Mouse (Mus musculus) telencephalon, adult 2 months (tissue): ENCODE data around the gene Mapk10.

Experiments
- DNase-seq: peaks from one replicate; pipeline ENCODE4 v3.0.0-alpha.2; 2011; ENCODE audit warnings: low read depth, low spot score

Mapk10 gene

DNA sequence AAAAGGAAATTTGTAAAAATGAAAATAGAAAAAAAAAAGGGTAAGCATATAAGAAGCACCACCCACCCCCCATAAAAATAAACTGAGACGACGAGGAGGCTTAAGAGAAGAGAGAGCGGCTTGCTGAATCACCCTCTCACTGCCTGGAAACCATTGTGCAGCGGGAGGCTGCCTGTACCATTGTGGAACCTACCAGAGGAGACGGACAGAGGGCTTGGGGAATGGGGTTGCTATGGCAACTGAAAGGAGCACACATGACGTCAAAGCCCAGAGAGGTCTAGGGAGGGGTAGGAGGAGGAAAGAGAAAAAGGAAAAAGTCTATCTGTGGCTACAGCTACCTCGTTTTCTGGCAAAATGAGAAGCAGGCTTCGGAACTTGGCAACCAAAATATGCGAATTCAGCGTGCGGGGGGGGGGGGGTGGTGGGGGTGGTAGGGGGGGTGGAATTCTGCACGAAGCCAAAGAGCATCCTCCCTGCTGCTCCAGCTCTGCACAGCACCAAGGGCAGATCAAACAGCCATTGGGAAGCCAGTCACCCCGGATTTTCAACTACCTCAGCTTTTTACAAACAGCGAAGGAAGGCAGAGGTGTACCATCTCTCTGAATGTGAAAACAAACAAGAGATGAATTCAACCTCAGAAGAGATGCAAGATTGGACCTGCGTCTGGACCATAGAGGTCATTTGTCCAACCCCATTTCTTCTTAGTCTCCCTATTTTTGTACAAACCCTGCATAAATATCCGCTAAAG lies at the start of gene Mapk10:
Gene Mapk10 (minus strand): TSS at position 234 of the 748 bp plus-strand sequence.
- peak; percentile 97 for DNase-seq

DNA sequence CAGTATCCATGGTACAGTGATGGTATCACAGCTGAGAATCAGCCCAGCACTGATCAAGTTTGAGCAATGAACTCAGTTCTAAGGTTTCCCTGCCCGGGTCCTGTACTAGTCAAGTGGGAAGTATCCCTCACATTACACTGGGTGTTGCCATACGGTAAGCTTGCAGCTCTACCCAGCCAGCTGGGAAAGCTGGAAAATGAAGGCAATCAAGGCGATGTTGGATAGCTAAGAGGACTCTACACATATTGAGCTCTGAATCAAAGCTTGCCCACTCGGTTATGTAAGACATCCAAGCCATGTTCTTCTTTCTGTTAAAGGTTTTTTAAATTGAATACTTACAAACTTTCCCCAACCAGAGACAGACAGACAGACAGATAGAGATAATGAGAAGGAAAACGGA lies 45.0 kb upstream of the Mapk10 start:
- DNase-seq, result peak; percentile 31

DNA sequence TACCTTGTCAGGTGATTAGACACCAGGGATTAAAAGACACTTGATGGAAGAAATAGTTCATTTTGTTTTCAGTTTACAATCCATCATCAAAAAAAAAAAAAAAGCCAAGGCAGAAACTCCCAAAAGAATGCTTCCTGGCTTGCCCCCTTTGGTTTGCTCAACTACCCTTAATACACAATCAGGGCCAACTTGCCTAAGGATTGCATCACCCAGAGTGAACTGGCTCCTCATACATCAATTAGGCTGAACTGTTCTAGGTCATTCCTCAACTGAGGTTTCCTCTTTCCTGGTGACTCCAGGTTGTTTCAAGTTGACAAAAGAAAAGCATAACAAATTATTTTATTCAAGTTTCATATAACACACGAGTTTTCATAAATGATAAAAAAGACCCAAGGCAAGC lies 31.3 kb upstream of the Mapk10 start:
- DNase-seq, result no peak

DNA sequence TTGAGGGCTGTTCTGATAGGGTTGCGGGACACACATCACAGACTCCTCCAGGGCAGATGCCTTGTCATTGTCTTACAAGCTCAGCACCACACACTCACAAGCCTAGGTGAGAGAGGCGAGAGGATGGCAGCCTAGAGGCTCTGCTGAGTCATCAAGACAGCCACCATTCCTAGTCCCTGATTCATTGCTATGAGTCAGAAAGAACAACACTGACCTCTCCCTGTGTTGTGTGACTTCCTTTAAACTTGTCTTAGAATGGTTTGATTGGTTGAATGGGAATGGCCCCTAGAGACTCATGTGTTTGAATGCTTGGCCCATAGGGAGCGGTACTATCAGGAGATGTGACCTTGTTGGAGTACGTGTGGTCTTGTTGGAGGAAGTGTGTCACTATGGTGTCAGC lies 20.7 kb upstream of the Mapk10 start:
- DNase-seq, result no peak

DNA sequence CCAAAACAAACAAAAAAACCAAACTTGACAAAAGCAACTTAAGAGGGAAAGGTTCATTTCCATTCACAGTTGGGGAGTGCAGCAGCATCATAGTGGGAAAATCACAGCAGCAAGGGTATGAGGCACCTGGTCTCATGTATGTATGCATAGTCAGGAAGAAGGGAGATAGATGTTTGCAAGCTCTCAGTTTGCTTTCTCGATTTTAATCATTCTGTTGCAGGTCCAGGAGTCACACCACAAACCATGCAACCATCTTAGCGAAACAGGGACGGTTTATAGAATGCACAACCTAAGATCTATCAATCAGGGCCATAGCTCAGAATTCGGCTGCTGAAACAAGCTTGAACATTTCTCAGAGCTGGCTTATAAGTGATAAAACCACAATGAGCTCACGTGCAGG lies 19.2 kb upstream of the Mapk10 start:
- DNase-seq, result no peak

DNA sequence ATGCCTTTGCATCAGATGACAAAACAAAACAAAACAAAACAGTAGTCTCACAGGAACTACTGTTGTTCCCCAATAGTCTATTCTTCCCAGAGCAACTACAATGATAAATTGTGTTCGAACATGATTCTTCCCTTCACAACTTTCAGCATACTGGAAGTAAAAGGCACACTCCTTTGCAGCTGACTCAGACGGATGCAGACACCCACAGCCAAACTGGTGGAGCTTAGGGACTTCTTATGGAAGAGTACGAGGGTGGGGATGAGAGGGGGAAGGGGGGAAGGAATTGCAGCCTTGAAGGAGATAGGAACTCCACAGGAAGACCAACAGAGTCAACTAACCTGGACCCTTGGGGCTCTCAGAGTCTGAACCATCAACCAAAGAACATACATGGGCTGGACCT lies 18.2 kb upstream of the Mapk10 start:
- DNase-seq, result peak; percentile 36

DNA sequence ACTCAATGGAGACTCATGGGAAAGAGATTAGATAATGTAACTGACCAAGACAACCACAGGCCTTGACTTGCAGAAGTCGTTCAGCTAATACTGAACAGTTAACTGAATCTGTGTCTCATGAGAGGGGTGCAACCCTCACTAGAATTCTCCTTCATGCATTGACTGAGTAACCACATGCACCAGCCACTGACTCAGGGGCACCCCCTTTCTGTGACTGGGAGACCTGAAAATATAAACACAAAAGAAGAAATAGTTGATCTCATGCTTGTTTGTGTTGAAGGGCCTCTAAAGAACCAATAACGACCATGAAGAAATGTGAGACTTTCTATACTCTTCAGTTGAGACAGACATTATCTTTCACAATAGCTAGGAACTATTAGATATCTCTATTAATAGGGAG lies 10.9 kb upstream of the Mapk10 start:
- DNase-seq, result no peak

DNA sequence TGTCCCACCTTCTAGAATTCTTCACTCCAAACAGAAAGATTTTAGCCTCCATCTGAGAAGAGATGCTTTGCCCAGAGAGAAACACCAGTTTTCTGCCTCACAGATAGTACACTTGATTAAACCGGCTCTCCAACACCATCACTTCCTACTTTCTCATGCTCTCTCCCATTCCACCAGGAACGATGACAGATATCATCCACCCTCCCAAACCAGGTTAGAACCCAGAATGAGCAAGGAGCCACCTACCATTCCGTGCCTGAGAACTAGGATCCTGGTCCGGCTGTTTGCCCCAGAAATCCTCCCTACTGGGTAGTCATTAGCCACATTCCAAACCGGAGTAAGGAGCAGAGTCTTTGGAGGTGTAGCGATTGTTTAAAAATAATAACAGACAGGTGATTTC lies 490 bp downstream of the Mapk10 start:
- no peak for DNase-seq

DNA sequence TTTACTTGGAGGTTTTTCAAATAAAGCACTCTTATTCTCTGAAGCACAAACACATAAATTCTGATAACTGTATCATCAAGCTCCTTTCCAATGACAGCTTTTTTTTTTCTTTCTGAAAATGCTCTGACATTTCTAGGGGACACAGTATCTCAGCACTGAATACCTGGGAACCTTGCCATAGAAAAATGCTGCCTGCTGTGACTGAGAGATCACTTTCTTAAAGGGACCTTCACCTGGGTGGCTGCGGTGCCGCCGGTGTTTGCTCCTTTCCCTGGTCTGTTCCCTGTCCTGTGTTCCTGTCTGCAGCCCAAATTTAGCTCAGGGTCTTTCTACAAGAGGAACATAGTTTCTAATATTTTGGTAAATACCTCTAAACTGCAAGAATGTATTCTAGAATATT lies 1.1 kb downstream of the Mapk10 start:
- no peak for DNase-seq

DNA sequence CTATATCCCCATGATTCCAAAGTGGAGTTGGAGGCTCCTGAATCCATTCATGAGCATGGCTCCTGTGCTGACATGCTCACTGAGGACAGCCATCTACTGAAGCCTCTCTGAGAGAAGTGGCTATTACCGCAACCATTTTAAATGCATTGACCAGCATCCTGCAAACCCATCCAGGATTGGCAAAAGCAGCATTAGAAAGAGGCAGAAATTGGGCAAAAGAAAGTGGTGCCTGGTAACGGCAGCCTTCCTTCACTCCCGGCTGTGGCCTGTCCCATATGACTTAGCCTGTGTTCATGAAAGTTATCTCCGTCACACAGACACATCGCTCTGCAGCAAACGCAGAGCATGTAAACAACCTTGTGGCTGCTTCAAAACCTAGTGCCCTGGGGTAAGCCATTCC lies 1.6 kb downstream of the Mapk10 start:
- no peak for DNase-seq

DNA sequence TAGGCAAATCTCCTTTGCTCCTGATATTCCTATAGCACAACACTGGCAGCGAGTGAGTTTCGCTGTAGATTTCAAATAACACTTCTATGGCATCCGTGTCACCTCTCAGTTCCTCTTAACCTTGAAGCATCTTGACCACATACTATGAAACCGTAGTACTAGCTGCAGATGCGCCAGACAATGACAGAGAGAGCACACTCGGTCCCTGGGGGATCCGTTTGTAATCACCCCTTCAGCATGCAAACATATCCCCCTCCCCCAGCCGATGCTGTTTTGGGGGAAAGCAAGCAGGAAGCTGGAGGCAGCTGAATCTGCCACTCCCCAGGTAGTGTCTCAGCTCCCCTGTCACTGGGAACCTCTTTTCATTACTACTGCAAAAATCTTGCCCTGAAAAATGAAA lies 2.3 kb downstream of the Mapk10 start:
- no peak for DNase-seq

DNA sequence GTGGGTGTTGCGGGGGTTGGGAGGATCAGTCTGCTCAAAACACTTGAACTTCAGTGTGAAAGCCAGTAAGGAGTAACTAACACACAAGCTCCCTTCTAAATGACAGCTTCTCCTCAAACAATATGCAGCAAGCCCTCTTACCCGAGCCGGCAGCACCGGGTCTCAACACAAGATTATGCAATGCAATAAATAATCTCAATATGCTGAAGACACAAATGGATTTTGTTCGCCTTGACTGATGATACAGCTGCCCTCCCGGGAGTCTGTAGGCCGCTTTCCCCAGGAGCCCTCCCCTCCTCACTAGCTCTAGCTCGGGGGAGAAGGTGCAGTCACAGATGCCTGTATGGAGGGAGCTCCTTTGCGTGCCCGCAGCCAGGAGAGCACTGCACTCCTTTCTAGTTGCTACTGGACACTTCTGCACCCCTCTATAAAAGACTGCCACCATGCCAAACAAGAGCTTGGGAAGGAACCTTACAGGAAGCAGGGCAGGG lies 3.1 kb downstream of the Mapk10 start:
- DNase-seq, result no peak

DNA sequence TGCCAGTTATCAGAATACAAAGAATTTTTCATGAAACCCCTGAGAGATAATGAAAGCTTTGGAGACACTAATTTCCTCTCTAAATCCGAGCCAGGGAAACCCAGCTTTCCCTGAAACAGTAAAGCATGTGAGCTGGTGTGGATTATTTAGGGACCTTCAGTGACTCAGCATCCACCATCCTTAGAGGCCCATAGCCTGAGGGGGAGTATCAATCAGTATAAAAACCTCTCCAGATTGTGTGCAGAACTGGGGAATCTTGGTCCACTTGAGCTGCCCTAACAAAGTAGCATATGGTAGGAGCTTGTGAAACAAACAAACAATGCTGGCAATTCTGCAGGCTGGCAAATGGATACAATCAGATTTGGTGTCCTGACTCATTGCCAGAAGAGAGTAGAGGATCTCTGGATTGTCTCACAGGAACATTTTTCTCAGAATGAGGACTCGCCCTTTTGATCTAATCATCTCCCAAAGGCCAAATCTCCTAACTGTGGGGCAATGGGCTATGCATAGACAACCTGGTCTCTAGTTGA lies 13.3 kb downstream of the Mapk10 start:
- DNase-seq, result no peak

DNA sequence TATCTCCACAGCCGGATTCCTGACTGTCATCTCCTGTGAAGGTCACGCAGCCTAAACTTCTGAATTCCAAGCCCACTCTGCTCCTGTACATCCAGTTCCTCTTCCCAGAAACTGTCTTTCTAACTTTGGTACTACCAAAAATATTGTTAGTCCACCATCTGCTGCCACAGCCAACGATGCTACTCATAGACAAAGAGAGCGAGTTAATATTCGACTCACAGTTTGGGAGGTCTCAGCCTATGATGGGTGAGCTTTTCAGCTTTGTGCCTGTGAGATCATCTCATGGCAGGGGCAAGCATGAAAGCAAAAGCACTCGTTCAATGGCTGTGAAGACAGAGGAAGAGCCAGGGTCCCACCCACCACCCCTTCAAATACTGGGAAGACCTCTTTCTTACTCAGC lies 16.6 kb downstream of the Mapk10 start:
- DNase-seq, result no peak

DNA sequence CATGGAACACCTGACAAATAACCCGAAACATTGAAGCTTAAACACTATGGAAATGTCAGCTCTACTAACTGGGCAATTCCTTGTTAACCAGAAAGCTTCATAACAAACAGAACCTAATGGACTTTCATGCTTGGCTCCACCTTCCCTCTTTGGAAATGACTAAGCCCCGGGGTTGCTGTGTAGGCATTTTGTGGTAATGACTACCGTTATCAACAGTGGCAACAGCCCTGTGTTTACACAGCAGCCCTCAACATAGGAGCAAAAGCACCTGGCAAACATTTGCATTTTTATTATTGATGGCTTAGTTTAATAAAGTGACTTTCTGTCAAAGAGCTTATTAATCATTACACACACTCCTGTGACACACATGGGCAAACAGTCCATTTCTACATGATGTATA lies 17.4 kb downstream of the Mapk10 start:
- no peak for DNase-seq

DNA sequence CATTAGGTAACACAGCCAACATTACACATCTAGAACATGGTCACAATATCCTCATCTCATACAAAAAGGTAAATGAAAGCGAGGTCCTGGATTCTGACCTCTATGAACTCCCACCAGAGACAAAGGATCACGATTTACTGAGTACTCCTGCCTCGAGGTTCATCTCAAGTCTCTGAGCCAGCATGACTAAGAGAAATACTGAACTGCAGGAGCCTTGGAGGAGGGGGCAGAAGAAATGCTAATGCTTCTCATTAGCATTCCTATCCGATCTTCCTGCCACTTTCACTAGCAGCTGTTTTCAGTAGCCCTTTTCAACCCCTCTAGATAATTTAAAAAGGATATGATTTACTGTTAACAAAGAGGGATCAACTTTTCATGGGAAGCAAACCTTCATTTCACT lies 19.6 kb downstream of the Mapk10 start:
- no peak for DNase-seq

DNA sequence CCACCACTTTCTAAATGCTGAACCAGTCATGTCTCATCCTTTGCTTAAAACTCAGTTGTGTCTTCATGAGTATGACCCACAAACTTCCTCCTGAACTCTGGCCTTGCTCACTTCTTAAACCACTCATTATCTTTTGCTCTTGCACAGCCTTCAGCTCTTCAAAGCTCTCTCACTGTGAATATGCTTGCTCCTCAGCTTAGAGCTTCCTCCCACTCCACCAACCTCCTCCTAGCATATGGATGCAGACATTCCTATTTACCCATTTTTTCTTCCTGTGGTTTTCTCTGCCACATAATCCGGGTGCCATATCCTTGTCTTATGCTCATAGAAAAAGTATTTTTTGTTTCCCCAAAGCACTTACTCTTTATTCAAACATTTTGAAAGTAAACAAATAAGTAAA lies 26.9 kb downstream of the Mapk10 start:
- no peak for DNase-seq

DNA sequence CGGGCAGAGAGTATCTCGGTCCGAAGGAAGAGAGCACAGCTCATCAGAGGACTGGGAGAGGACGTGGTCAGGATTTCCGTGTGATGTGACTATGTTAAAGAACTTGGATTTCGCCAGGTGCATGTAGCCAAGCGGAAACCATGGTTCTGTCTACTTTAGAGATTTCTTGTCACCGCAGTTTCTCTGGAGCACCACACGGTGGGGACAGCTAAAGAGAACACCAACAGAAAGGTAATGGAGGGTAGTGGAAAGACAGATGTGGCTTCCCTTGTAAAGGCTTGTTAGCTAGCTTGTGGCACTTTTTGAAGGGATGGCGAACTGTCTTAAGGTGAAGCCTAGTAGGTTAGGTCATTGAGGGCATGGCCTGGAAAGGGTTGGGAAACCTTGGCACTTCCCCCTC lies 29.5 kb downstream of the Mapk10 start:
- no peak for DNase-seq

DNA sequence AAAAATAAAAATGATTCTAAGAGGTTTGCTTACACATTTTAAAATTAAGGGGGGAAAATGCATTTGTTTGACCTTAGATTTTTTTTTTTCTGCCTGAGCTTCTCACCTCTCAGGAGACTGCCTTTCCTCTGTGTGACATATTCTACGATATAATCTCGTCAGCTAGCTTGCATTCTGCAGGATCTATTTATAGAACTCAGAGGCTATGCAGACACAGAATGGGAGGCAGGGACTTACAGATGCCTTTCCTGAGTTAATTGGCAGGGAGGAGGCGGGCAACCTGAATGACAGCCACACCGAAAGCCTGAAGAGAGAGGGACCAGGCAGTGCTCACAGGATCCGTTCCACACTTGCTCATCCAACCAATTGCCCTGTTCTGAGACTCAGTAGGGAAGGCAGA lies 34.1 kb downstream of the Mapk10 start:
- DNase-seq, result peak; percentile 58

DNA sequence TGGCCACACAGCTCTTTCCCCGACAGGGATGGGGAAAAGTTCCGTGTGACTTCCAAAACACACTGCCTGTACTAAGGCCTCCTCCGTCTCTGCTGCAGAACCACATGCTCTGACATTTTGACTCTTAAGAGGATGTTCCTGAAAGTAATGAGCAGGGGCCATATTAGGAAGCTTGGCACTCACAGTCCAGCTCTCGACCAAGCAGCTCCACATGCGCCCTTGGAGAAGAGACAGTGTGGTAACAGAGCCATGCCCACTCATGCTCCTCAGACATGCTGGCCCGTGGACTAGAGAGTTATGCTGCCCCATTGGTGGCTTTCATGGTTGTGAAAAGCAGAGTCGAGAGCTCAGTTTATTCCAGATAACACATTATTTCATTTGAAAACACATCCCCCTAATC lies 35.1 kb downstream of the Mapk10 start:
- DNase-seq, result no peak

DNA sequence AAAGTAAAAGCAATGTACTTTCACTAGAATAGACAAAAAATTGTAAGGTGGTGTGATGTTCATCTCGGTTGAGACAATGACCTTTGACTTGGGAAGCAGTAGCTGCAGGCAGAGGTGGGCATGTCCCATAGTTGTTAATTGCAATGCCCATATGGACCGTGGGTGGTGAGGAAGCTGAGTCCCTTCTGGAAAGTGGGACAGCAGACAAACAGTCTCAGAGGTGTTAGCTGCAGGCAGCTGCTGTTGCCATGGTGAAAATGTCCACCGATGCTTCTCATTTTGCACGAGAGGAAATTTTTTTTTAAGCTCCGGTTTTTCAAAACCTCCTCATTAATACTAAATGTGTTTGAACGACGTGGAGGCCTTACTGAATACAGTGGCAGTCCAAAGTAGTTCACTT lies 36.5 kb downstream of the Mapk10 start:
- peak; percentile 88 for DNase-seq

DNA sequence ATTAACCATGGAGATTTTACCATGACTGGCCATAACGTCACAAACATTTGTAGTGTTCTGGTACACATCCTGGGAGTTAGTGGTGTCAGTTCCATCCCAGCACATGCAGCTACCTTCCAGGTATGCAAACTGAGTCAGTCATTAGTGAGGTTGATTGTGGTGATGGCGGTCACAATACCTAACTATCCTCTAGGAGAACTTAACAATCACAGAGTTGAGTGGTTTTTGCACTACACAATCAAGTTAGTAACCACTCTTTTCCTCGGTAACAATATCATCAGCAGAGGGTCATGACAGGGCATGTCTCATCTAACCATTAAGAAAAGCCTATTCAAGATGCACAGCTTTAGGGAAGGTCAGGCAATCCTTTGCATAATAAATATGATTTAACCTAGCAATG lies 39.9 kb downstream of the Mapk10 start:
- no peak for DNase-seq

DNA sequence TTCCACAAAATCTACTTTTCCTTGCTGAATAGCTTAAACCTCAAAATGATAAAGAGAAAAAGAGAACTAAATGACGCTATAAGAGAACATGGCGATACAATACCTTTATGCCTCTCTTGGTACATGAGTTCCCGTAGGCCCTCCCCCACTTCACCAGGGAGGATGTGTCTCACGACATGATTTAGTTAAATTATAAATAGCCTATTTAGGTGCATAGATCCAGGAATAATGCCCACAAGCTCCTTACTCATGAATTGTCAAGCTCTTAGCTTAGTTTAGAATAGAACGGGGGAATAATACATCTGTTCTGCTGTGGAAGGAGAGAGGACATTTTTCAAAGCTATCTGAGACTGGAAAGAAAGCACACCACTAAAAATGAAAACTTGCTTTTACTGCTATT lies 43.8 kb downstream of the Mapk10 start:
- peak; percentile 86 for DNase-seq

DNA sequence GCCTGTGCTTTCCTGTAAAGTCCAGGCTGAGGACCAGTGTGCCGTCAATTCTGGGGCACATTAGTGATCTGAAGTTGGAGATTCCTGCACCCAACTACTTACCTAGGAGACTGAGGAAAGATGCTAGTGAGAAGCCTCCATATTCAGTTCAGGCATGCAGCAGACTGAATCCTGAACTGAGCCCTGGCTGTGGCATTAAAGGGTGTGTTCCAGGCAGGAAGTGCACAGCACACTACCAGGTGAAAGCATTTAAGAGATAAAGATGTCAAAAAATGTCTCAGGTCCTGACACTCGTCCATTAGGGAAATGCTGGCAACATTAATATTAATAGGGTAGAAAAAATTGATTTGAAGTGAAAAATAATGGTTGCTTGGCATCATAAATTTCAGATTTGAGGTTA lies 44.4 kb downstream of the Mapk10 start:
- no peak for DNase-seq
